Mouse (Mus musculus) E14TG2a.4 (cell line): ENCODE results near the gene Tyk2.

ENCODE experiments used
- H3K27me3 ChIP-seq: 2 replicates; pipeline ENCODE4 v1.6.1; 2014; ENCODE audit warnings: low read length, control low read depth; ENCODE audit not compliant: insufficient read depth
- H3K36me3 ChIP-seq: 2 replicates; pipeline ENCODE4 v1.6.1; 2014; ENCODE audit warnings: low read length, control low read depth; ENCODE audit not compliant: insufficient read depth
- H3K4me1 ChIP-seq: replicated peaks from 2 replicates; pipeline ENCODE4 v1.6.1; 2014; ENCODE audit warnings: low read depth, low read length, control low read depth
- H3K4me3 ChIP-seq: replicated peaks from 2 replicates; pipeline ENCODE4 v1.5.1; 2014; ENCODE audit warnings: mild to moderate bottlenecking, low read length
- H3K9me3 ChIP-seq: 2 replicates; pipeline ENCODE4 v1.6.1; 2014; ENCODE audit warnings: low read length, control low read depth
- CTCF ChIP-seq: conservative IDR thresholded peaks from 2 replicates; pipeline ENCODE4 v1.5.1; 2014; ENCODE audit warnings: low read length
- NANOG ChIP-seq: IDR thresholded peaks from 2 replicates; pipeline ENCODE4 v1.6.1; 2014; ENCODE audit warnings: borderline replicate concordance, low read length, mixed read lengths
- POU5F1 ChIP-seq: IDR thresholded peaks from 2 replicates; pipeline ENCODE4 v1.6.1; 2014; ENCODE audit warnings: low read length, borderline replicate concordance

Gene Tyk2

DNA sequence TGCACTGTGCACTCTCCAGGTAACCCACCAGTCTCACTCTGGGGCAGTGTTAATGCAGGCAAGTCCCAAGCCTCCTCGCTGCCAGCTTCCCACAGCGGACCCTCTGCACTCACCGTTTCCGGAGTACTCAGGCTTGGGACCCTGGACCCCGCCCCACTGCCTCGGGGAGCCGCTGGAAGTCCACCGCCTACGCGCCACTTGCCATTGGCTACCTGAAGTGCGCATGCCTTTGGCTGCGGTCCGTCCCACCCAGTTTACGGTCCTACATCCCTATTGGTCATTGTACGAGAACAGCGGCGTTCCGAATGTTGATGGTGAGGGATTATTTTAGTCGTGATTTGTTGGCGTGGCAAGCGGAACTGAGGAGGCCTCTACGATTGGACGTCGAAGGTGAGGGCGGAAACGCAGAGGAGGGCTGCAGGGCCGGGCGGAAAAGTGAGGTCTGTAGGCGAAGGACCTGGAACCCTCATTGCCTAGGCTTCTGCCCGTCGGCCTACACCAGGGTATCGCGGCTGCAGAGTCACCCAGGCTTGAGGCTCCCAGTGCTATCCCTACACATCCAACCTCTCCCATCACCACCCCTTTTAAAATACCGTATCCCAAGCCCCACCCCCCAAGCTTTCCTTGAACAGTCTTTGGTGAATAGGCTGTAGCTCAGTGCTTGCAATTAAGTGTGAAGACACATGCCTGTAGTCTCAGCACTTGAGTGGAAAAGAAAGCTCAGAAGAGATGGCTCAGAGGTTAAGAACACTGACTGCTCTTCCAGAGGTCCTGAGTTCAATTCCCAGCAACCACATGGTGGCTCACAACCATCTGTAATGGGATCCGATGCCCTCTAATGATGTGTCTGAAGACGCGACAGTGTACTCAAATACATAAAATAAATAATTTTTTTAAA, at the start of gene Tyk2:
Gene Tyk2, minus strand, starts transcription at position 185 of the 898 bp plus-strand sequence.
- Histone ChIP-seq H3K36me3 (peaks cover 31% of the 10 kb centered on the region), H3K4me3 (peak within 1 kb of the TSS; percentile 88), H3K27me3 (no peaks in the 10 kb centered on the region), H3K9me3 (no peaks in the 10 kb centered on the region), H3K4me1 (peaks cover 50% of the 10 kb centered on the region)
- no peak for TF ChIP-seq CTCF
- no peak for TF ChIP-seq POU5F1
- TF ChIP-seq NANOG = no peak; the same call in 1 of the 2 replicates

DNA sequence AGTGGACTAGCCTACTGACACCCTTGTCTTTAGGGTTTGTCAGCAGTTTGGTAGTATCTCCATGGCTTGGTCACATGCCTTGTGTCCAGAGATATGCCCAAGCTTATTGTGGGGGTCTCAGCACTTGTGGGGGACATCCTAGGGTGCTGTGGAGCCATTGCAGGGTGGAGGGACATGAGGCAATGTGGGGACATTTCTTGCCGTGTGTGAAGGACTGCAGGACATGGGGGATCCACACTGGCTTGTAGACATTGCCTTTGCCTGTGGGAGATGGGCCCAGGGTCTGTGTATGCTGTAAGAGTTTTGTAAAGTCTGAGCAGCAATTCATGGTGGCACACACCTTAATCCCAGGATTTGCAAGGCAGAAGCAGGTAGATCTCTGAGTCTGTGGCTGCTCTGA, 49.8 kb upstream of the Tyk2 start:
- TF ChIP-seq CTCF (no peak), NANOG (no peak), POU5F1 (no peak)
- Histone ChIP-seq H3K4me1 (peaks cover 74% of the 10 kb centered on the region), H3K4me3 (peak overlapping the region; percentile 78), H3K36me3 (no peaks in the 10 kb centered on the region), H3K9me3 (no peaks in the 10 kb centered on the region), H3K27me3 (peaks cover 21% of the 10 kb centered on the region)

DNA sequence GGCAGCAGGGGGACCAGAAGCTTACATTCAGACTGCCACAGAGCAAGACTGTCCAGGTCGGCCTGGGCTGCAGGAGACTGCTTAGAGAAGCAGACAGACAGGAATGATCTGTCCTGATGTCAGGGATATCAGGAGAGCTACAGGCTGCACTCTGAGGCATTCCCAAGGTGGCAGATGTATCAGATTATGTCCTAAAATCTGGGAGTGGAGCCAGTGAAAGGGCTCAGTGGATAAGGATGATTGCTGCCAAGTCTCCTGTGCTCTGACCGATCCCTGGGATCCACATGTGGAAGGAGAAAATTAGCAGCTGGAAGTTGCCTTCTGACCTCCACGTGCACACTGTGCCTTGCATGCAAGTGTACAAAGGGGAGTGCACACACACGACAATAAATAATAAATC, 49.4 kb upstream of the Tyk2 start:
- H3K9me3 ChIP-seq = no peaks in the 10 kb centered on the region
- no peak for TF ChIP-seq POU5F1
- no peak for TF ChIP-seq CTCF
- no peak for TF ChIP-seq NANOG
- peaks cover 69% of the 10 kb centered on the region for H3K4me1 ChIP-seq
- no peaks in the 10 kb centered on the region for H3K36me3 ChIP-seq
- peak overlapping the region; percentile 78; the same call in 1 of the 2 replicates for H3K4me3 ChIP-seq
- H3K27me3 ChIP-seq = peaks cover 21% of the 10 kb centered on the region

DNA sequence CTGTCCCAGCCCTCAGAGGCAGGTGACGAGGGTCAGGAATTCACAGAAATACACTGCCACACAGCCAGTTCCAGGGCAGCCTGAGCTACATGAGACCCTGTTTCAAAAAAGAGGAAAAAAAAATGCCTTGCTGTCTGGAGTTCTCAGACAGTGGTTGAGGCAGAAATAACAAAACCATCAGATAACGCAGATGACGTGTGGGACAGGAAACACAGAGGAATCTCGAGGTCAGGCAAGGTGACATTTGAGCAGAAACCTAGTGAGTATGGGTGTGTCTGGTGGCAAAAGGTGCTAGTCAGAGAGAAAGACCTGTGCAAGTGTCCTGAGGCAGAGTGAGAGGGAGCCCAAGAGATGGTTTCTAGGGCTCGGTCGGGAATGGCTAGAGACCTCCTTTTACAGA, 41.3 kb upstream of the Tyk2 start:
- peaks cover 14% of the 10 kb centered on the region for H3K4me1 ChIP-seq
- no peak overlapping the region for H3K4me3 ChIP-seq
- H3K9me3 ChIP-seq = no peaks in the 10 kb centered on the region
- TF ChIP-seq CTCF = no peak
- TF ChIP-seq NANOG = no peak
- no peak for TF ChIP-seq POU5F1
- H3K27me3 ChIP-seq = peaks cover 8% of the 10 kb centered on the region
- no peaks in the 10 kb centered on the region for H3K36me3 ChIP-seq

DNA sequence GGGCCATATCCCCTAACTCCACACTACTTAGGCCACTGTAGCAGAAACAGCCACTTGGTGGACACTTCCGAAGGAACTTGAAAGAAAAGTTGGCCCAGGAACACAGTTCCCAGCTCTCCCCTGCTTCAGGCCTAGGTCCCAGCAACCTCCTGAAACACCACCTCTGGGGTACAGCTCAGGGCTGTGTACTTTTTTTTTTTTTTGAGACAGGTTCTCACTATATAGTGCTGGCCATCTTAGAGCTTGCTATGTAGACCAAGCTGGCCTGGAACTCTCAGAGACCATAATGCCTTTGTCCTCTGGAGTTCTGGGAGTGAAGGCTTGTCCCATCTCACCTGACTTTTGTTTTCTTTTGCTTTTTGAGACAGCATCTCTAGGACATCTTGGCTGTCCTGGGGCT, 38.1 kb upstream of the Tyk2 start:
- Histone ChIP-seq H3K4me1 (peaks cover 32% of the 10 kb centered on the region), H3K4me3 (no peak overlapping the region), H3K9me3 (no peaks in the 10 kb centered on the region), H3K27me3 (peaks cover 39% of the 10 kb centered on the region), H3K36me3 (no peaks in the 10 kb centered on the region)
- TF ChIP-seq CTCF (no peak), NANOG (no peak), POU5F1 (no peak)

DNA sequence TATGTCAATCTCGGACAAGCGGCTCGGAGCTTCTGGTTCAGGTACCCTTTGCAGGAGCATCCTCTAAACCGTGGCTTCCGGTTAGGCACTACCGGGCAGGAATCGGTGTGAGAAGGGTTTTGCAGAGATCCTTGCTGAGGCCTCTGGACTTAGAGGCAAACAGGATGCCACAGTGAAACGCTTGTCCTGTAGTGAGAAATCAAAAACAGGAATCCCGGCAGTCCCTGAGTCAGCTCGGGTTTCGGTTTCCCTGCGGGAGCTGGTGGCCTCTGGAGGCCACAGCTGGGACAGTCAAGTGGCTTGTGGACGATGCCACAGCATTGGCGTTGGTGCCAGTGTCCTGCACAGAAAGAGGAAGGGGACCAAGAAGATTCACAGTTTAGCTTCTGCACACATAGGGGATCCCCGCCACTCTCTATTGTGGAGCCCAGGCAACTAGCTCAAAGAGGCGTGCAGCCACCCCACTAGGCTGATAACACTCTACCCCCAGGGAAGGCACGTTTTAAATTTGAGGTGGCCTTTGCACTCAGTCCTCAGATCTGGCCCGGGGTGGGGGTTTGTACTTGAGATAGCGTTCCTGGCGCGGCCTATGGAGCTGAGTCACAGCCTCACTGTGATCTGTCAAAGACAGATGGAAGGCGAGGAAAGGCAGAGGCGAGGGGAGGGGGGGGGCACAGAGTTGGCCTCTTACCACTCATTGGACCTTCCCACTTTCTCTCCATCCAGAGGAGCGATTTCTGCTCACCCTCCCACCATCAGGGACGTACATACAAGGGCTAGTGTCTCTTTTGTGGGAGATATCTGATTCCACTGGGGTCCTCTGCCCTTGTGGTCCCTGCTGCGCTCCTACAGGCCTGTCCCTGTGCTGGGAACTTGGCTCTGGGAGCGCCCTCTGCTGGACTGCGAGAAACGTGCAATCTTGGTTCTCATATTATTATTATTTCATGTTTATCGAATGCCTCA, 37.4 kb upstream of the Tyk2 start:
- Histone ChIP-seq H3K4me1 (peaks cover 39% of the 10 kb centered on the region), H3K27me3 (peaks cover 46% of the 10 kb centered on the region), H3K36me3 (no peaks in the 10 kb centered on the region), H3K4me3 (peak overlapping the region; percentile 41), H3K9me3 (no peaks in the 10 kb centered on the region)
- TF ChIP-seq CTCF (peak; percentile 82), POU5F1 (no peak)

DNA sequence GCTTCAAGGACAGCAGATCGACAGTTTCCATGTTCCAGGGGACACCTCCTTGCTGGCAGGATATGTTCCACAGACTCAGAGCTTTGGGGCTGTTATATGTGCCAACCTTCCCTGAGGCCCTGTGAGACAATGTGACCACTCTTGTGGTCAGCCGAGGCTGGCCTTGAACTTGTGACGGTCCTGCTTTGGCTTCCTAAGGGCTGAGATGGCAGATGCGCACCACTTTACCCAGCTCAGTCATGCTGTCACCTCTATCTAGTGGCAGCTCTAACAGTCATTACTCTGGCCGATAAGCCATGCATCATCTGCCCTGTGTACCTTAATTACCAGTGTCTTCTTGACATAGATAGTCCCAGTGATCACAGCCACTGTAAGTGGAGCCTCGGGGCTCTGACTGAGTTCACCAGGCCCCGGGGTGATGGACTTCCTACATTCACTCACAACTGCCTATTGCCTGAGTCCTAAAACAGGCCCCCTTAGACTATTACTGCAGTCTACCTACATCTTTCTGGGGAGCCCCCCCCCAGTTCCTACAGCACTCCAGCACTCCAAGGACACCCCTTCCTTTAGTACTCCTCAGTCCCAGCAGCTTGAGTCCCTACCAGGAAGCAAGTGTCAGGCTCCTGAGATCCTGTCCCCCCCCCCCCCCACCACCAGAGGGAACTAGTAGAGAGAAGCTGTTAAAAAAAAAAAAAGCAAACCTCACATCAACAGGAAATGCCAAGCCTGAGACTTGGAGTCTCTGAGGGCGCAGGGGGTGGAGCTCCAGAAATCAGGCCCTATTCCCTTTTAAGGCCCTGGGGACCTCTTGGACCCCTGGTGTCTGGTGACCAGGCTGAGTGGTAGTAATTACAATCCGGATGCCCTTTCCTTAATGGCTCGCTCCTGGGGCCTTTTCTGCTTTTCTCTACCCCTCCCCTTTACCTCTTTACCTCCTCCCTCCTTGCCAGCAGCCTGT, 36.4 kb upstream of the Tyk2 start:
- peaks cover 39% of the 10 kb centered on the region for H3K4me1 ChIP-seq
- TF ChIP-seq NANOG (no peak), POU5F1 (no peak), CTCF (no peak)

More for the DNA sequence above, 36.4 kb upstream of the Tyk2 start:
- H3K9me3 ChIP-seq = no peaks in the 10 kb centered on the region
- H3K4me3 ChIP-seq = no peak overlapping the region; the same call in 1 of the 2 replicates
- H3K27me3 ChIP-seq = peaks cover 53% of the 10 kb centered on the region
- H3K36me3 ChIP-seq = no peaks in the 10 kb centered on the region
